Comparison of ENCODE assay signal across 15 mouse cellular contexts in the genomic region with DNA sequence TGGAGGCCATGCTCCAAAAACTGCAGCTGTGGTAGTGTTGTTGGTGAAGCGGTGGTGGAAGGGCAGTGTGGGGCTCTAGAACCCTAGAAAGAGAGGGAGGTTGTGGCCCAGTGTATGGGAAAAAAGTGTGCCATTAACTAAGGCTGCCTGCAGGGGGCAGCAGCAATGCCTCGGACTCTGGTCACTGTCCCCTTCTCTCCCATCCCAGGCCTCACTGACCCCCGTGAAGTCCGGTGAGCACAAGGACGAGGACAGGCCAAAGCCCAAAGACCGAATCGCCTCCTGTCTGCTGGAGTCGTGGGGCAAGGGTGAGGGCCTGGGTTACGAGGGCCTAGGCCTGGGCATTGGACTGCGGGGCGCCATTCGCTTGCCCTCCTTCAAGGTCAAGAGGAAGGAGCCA. TPM values are rescaled to one million over a fixed set of nuclear protein-coding genes. Genes with fewer than 3 reads are reported as not detected.
DNase-seq lines count a peak whose midpoint lies in the region; ATAC-seq and TF ChIP-seq lines count a peak whose summit lies in the region.
"Had no signal": no experiment of that assay in that cellular context is flagged by ENCODE, and none has a peak within 500 bp of the region (broad histone marks: within the 10 kb centered on the region; RNA-seq: fewer than 3 reads in every experiment).

No protein-coding gene starts in this region.

- peaks cover 65% of the 10 kb centered on the region for H3K36me3 ChIP-seq in hindbrain, postnatal 0 days (ENCODE audit: insufficient read depth, low read length)
- peaks cover 62% of the 10 kb centered on the region for H3K36me3 ChIP-seq in hindbrain, embryonic 16.5 days (ENCODE audit: control insufficient read depth, insufficient read depth, low read length)
- H3K36me3 ChIP-seq in midbrain, postnatal 0 days (ENCODE audit: insufficient read depth, low read length), result peaks cover 73% of the 10 kb centered on the region
- peaks cover 92% of the 10 kb centered on the region for H3K36me3 ChIP-seq in midbrain, embryonic 13.5 days
- H3K36me3 ChIP-seq in small intestine, adult 2 months (ENCODE audit: control insufficient read depth, insufficient read depth, low read length), result peaks cover 79% of the 10 kb centered on the region

- no peak for TF ChIP-seq POLR2A in small intestine, adult 2 months (IDR thresholded peaks at IDR 0.05; ENCODE audit: low read depth, low read length)

- no peaks in the 10 kb centered on the region for H3K4me1 ChIP-seq in hindbrain, postnatal 0 days (ENCODE audit: insufficient read depth, low read length)
- H3K4me1 ChIP-seq in hindbrain, embryonic 16.5 days (ENCODE audit: control insufficient read depth, insufficient read depth, low read depth, low read length), result no peaks in the 10 kb centered on the region
- no peaks in the 10 kb centered on the region for H3K4me1 ChIP-seq in midbrain, postnatal 0 days (ENCODE audit: insufficient read depth, low read length)
- peaks cover under 1% of the 10 kb centered on the region; the same call in 1 of the 2 replicates for H3K4me1 ChIP-seq in midbrain, embryonic 13.5 days (replicated peaks)
- no peaks in the 10 kb centered on the region for H3K4me1 ChIP-seq in small intestine, adult 2 months (ENCODE audit: control insufficient read depth, insufficient read depth, insufficient read length, low read length)
- H3K4me1 ChIP-seq: hindbrain, embryonic 15.5 days had no signal

- ATAC-seq in hindbrain, postnatal 0 days, result no peak
- ATAC-seq in hindbrain, embryonic 16.5 days, result no peak
- no peak for ATAC-seq in midbrain, postnatal 0 days (ENCODE audit: low FRiP score)
- ATAC-seq in midbrain, embryonic 13.5 days, result no peak
- ATAC-seq: activated CD4-positive, CD25-positive, alpha-beta regulatory T cell, adult 4 months had no signal

- no peak overlapping the region for H3K27ac ChIP-seq in hindbrain, postnatal 0 days
- no peak overlapping the region for H3K27ac ChIP-seq in hindbrain, embryonic 16.5 days (ENCODE audit: low read depth, low read length)
- no peak overlapping the region for H3K27ac ChIP-seq in midbrain, postnatal 0 days (ENCODE audit: low read depth, low read length)
- no peak overlapping the region for H3K27ac ChIP-seq in midbrain, embryonic 13.5 days
- H3K27ac ChIP-seq in small intestine, adult 2 months (ENCODE audit: insufficient read depth, low read depth, low read length), result no peak overlapping the region
- H3K27ac ChIP-seq: hindbrain, embryonic 15.5 days; neural tube, embryonic 12.5 days had no signal

- no peak overlapping the region for H3K9ac ChIP-seq in hindbrain, postnatal 0 days (replicated peaks; ENCODE audit: low read length)
- H3K9ac ChIP-seq in hindbrain, embryonic 16.5 days (ENCODE audit: low read depth, low read length), result no peak overlapping the region
- no peak overlapping the region for H3K9ac ChIP-seq in midbrain, postnatal 0 days (replicated peaks; ENCODE audit: low read length, poor library complexity, severe bottlenecking)
- H3K9ac ChIP-seq in midbrain, embryonic 13.5 days (replicated peaks), result no peak overlapping the region
- H3K9ac ChIP-seq: hindbrain, embryonic 15.5 days; neural tube, embryonic 12.5 days had no signal

- no peak overlapping the region for H3K4me3 ChIP-seq in hindbrain, postnatal 0 days (ENCODE audit: low read length)
- H3K4me3 ChIP-seq in hindbrain, embryonic 16.5 days (ENCODE audit: low read length), result no peak overlapping the region
- no peak overlapping the region for H3K4me3 ChIP-seq in midbrain, postnatal 0 days (ENCODE audit: low read depth, low read length)
- no peak overlapping the region for H3K4me3 ChIP-seq in midbrain, embryonic 13.5 days (replicated peaks)
- no peak overlapping the region for H3K4me3 ChIP-seq in small intestine, adult 2 months (ENCODE audit: low read depth, low read length)
- H3K4me3 ChIP-seq: hindbrain, embryonic 15.5 days; neural tube, embryonic 12.5 days had no signal

- WGBS in hindbrain, postnatal 0 days, result 75% methylated on average over 12 of the region's 12 CpGs
- 86% methylated on average over 12 of the region's 12 CpGs for WGBS in hindbrain, embryonic 16.5 days
- WGBS in midbrain, postnatal 0 days, result 88% methylated on average over 12 of the region's 12 CpGs
- 85% methylated on average over 12 of the region's 12 CpGs for WGBS in midbrain, embryonic 13.5 days
- 89% methylated on average over 12 of the region's 12 CpGs for WGBS in small intestine, adult 2 months

- no peaks in the 10 kb centered on the region for H3K27me3 ChIP-seq in hindbrain, postnatal 0 days (ENCODE audit: insufficient read depth, low read length)
- no peaks in the 10 kb centered on the region for H3K27me3 ChIP-seq in hindbrain, embryonic 16.5 days (replicated peaks; ENCODE audit: control insufficient read depth, insufficient read depth, low read length)
- no peaks in the 10 kb centered on the region for H3K27me3 ChIP-seq in midbrain, postnatal 0 days (ENCODE audit: insufficient read depth, low read length)
- no peaks in the 10 kb centered on the region for H3K27me3 ChIP-seq in midbrain, embryonic 13.5 days
- H3K27me3 ChIP-seq in small intestine, adult 2 months (ENCODE audit: control insufficient read depth, insufficient read depth, low read length), result no peaks in the 10 kb centered on the region
- H3K27me3 ChIP-seq: hindbrain, embryonic 15.5 days; neural tube, embryonic 12.5 days had no signal

- peak; percentile 67 for TF ChIP-seq CTCF in hindbrain, postnatal 0 days (IDR thresholded peaks at IDR 0.05; ENCODE audit: low read depth)
- peak; percentile 58 for TF ChIP-seq CTCF in midbrain, postnatal 0 days (IDR thresholded peaks at IDR 0.05)
- peak; percentile 58; the same call in 1 of the 2 replicates for TF ChIP-seq CTCF in small intestine, adult 2 months (IDR thresholded peaks at IDR 0.05; ENCODE audit: extremely low read depth, insufficient read length, insufficient replicate concordance, low read depth, low read length)

- no peaks in the 10 kb centered on the region for H3K9me3 ChIP-seq in hindbrain, postnatal 0 days (ENCODE audit: low read length)
- H3K9me3 ChIP-seq in hindbrain, embryonic 16.5 days (ENCODE audit: control insufficient read depth, low read length), result no peaks in the 10 kb centered on the region
- no peaks in the 10 kb centered on the region for H3K9me3 ChIP-seq in midbrain, postnatal 0 days (ENCODE audit: low read length)
- no peaks in the 10 kb centered on the region for H3K9me3 ChIP-seq in midbrain, embryonic 13.5 days
- H3K9me3 ChIP-seq: hindbrain, embryonic 15.5 days; neural tube, embryonic 12.5 days had no signal

- H3K4me2 ChIP-seq in hindbrain, postnatal 0 days (ENCODE audit: low read depth, low read length), result no peak overlapping the region
- no peak overlapping the region for H3K4me2 ChIP-seq in hindbrain, embryonic 16.5 days (ENCODE audit: low read length)
- H3K4me2 ChIP-seq in midbrain, postnatal 0 days (ENCODE audit: low read depth, low read length, poor library complexity, severe bottlenecking), result no peak overlapping the region
- H3K4me2 ChIP-seq in midbrain, embryonic 13.5 days (replicated peaks), result no peak overlapping the region
- H3K4me2 ChIP-seq: hindbrain, embryonic 15.5 days; neural tube, embryonic 12.5 days had no signal

- DNase-seq in adrenal gland, postnatal 10 days, result peak; percentile 55
- DNase-seq in adrenal gland, adult 8-10 months, result no peak
- no peak for DNase-seq in hindbrain, postnatal 0 days (ENCODE audit: low spot score)
- no peak for DNase-seq in midbrain, postnatal 0 days (ENCODE audit: low spot score)
- DNase-seq in layer of hippocampus, adult 9-11 months, result no peak
- DNase-seq: gastrocnemius, postnatal 10 days; lung, postnatal 36 days had no signal

RNA-seq across cellular contexts. Expression of a gene that starts 12.4 kb away (rescaled TPM):
- total RNA-seq in adrenal gland, postnatal 10 days (2021), result 10 to 100 TPM; 29.0 to 29.4 TPM
- total RNA-seq in adrenal gland, adult 8-10 months (2022), result 10 to 100 TPM; 23.3 to 33.3 (median 28.0) TPM
- total RNA-seq in hindbrain, postnatal 0 days (2014; rRNA removed), result 28.5 and 30.8 TPM in 2 replicates
- polyA plus RNA-seq in hindbrain, postnatal 0 days (2015; fragmentation: Nextera tagmentation; extraction: Ambion mirVana), result 86.1 and 87.2 TPM in 2 replicates
- polyA plus RNA-seq in hindbrain, embryonic 16.5 days (2015; fragmentation: Nextera tagmentation; extraction: Ambion mirVana), result 77.2 and 89.4 TPM in 2 replicates
- 26.1 and 26.5 TPM in 2 replicates for total RNA-seq in midbrain, postnatal 0 days (2014; rRNA removed)
- polyA plus RNA-seq in midbrain, postnatal 0 days (2015; fragmentation: Nextera tagmentation; extraction: Ambion mirVana), result 76.3 and 81.8 TPM in 2 replicates
- polyA plus RNA-seq in midbrain, embryonic 13.5 days (2015; fragmentation: Nextera tagmentation; extraction: Ambion mirVana), result 72.2 and 74.0 TPM in 2 replicates
- 12.5 and 21.9 TPM in 2 replicates for polyA plus RNA-seq in small intestine, adult 2 months (2012; rRNA removed)

RNA-seq across cellular contexts. Expression of a gene that starts 14.8 kb away (rescaled TPM):
- total RNA-seq in adrenal gland, postnatal 10 days (2021), result 10 to 100 TPM; 19.5 to 27.4 TPM
- 10 to 100 TPM; 24.2 to 40.1 (median 32.6) TPM for total RNA-seq in adrenal gland, adult 8-10 months (2022)
- 4.8 TPM in 2 replicates for total RNA-seq in hindbrain, postnatal 0 days (2014; rRNA removed)
- polyA plus RNA-seq in hindbrain, postnatal 0 days (2015; fragmentation: Nextera tagmentation; extraction: Ambion mirVana), result 7.1 and 7.2 TPM in 2 replicates
- polyA plus RNA-seq in hindbrain, embryonic 16.5 days (2015; fragmentation: Nextera tagmentation; extraction: Ambion mirVana), result 9.5 and 9.8 TPM in 2 replicates
- 5.3 and 5.9 TPM in 2 replicates for total RNA-seq in midbrain, postnatal 0 days (2014; rRNA removed)
- polyA plus RNA-seq in midbrain, postnatal 0 days (2015; fragmentation: Nextera tagmentation; extraction: Ambion mirVana), result 7.2 and 8.8 TPM in 2 replicates
- 13.3 and 14.1 TPM in 2 replicates for polyA plus RNA-seq in midbrain, embryonic 13.5 days (2015; fragmentation: Nextera tagmentation; extraction: Ambion mirVana)
- 10.7 and 18.5 TPM in 2 replicates for polyA plus RNA-seq in small intestine, adult 2 months (2012; rRNA removed)

RNA-seq across cellular contexts. Expression of a gene that starts 24.3 kb away (rescaled TPM):
- total RNA-seq in adrenal gland, postnatal 10 days (2021), result 1 to 10 TPM; 1.6 to 1.8 TPM
- 1 to 10 TPM; 1.3 to 4.4 (median 3.3) TPM for total RNA-seq in adrenal gland, adult 8-10 months (2022)
- 43.5 and 44.4 TPM in 2 replicates for total RNA-seq in hindbrain, postnatal 0 days (2014; rRNA removed)
- polyA plus RNA-seq in hindbrain, postnatal 0 days (2015; fragmentation: Nextera tagmentation; extraction: Ambion mirVana), result 36.6 and 36.8 TPM in 2 replicates
- polyA plus RNA-seq in hindbrain, embryonic 16.5 days (2015; fragmentation: Nextera tagmentation; extraction: Ambion mirVana), result 26.6 and 29.7 TPM in 2 replicates
- 37.2 and 47.8 TPM in 2 replicates for total RNA-seq in midbrain, postnatal 0 days (2014; rRNA removed)
- polyA plus RNA-seq in midbrain, postnatal 0 days (2015; fragmentation: Nextera tagmentation; extraction: Ambion mirVana), result 41.7 and 45.3 TPM in 2 replicates
- 2.6 and 3.3 TPM in 2 replicates for polyA plus RNA-seq in midbrain, embryonic 13.5 days (2015; fragmentation: Nextera tagmentation; extraction: Ambion mirVana)
- 28.0 and 91.6 TPM in 2 replicates for polyA plus RNA-seq in small intestine, adult 2 months (2012; rRNA removed)

RNA-seq across cellular contexts. Expression of a gene that starts 25.8 kb away (rescaled TPM):
- total RNA-seq in adrenal gland, postnatal 10 days (2021), result 100 to 1,000 TPM in 1 of 2 experiments, 10 to 100 TPM in 1; 65.8 to 142 TPM
- total RNA-seq in adrenal gland, adult 8-10 months (2022), result 1 to 10 TPM in 3 of 4 experiments, not detected in 1; 1.2 to 1.5 (median 1.3) TPM
- not detected in 2 replicates for total RNA-seq in hindbrain, postnatal 0 days (2014; rRNA removed)
- not detected in 2 replicates for polyA plus RNA-seq in hindbrain, postnatal 0 days (2015; fragmentation: Nextera tagmentation; extraction: Ambion mirVana)
- not detected in 2 replicates for polyA plus RNA-seq in hindbrain, embryonic 16.5 days (2015; fragmentation: Nextera tagmentation; extraction: Ambion mirVana)
- not detected in 2 replicates for total RNA-seq in midbrain, postnatal 0 days (2014; rRNA removed)
- not detected in 2 replicates for polyA plus RNA-seq in midbrain, postnatal 0 days (2015; fragmentation: Nextera tagmentation; extraction: Ambion mirVana)
- not detected in 2 replicates for polyA plus RNA-seq in midbrain, embryonic 13.5 days (2015; fragmentation: Nextera tagmentation; extraction: Ambion mirVana)
- 5.5 and 19.6 TPM in 2 replicates for polyA plus RNA-seq in small intestine, adult 2 months (2012; rRNA removed)
- total RNA-seq: left cerebral cortex, adult 8-10 months had no signal
- polyA plus RNA-seq: activated CD4-positive, CD25-positive, alpha-beta regulatory T cell, adult 4 months; embryonic facial prominence, embryonic 14.5 days; hindbrain, embryonic 15.5 days; neural tube, embryonic 12.5 days had no signal
